Mouse (Mus musculus) kidney, postnatal 14 days (tissue): Measurements from ENCODE around the gene Os9.
A peak's percentile ranks its signal among the peaks of the same experiment; 100 is the strongest.
"Not testable (repeated sequence)": the region's sequence is repeated elsewhere in the genome, so short reads cannot be mapped to it uniquely, and the experiment has no call there.

ENCODE experiments used
- DNase-seq: peaks from one replicate; pipeline ENCODE4 v3.0.0; 2022; ENCODE audit warnings: mixed read lengths

Gene Os9

DNA sequence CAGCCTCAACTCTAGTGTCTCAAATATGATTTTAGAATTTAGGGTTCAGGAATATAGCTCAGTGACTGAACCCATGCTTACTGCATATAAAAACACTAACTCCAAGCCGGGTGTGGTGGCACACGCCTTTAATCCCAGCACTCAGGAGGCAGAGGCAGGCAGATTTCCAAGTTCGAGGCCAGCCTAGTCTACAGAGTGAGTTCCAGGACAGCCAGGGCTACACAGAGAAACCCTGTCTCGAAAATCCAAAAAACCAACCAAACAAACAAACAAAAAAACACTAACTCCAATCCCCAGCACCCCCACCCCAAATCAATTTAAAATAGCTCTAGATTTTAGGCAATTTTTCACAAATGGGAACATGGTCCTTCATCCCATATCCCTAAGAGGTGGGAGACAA, 58.8 kb downstream of the Os9 start:
- DNase-seq = not testable (repeated sequence)

DNA sequence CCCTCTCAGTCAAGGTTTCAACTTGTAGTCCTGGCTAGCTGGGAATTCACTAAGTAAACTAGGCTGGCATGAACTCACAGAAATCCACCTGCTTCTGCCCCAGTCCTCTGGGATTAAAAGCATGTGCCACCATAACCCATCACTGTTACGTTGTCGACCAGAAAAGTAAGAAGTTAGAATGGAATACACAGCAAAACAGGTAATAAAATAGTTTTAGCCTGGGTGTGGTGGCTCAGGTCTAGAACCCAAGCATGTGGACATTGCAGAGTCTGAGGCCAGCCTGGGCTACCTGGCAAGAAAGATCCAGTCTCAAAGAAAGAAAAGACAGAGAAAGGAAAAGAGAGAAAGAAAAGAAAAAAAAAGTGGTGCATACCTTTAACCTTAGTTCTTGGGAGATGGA, 59.4 kb downstream of the Os9 start:
- DNase-seq = no peak

DNA sequence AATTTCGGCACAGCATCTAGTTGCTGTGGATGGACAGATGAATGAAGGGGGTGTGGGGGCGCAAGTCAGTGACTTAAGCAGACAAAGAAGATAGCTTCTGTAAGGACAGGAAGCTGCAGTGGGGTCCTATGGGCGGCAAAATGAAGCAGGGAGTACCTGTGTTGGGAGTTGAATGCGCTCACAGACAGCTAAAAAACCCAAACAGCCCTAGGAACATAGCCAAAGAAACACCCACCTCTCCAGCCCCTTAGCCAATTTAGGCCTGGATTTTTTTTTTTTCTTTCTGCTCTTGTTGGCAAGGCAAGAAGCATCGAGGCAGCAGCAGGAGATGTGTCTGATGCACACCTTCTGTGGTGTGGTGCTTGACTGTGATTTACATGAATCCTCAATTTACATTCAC, 59.8 kb downstream of the Os9 start:
- DNase-seq = no peak

DNA sequence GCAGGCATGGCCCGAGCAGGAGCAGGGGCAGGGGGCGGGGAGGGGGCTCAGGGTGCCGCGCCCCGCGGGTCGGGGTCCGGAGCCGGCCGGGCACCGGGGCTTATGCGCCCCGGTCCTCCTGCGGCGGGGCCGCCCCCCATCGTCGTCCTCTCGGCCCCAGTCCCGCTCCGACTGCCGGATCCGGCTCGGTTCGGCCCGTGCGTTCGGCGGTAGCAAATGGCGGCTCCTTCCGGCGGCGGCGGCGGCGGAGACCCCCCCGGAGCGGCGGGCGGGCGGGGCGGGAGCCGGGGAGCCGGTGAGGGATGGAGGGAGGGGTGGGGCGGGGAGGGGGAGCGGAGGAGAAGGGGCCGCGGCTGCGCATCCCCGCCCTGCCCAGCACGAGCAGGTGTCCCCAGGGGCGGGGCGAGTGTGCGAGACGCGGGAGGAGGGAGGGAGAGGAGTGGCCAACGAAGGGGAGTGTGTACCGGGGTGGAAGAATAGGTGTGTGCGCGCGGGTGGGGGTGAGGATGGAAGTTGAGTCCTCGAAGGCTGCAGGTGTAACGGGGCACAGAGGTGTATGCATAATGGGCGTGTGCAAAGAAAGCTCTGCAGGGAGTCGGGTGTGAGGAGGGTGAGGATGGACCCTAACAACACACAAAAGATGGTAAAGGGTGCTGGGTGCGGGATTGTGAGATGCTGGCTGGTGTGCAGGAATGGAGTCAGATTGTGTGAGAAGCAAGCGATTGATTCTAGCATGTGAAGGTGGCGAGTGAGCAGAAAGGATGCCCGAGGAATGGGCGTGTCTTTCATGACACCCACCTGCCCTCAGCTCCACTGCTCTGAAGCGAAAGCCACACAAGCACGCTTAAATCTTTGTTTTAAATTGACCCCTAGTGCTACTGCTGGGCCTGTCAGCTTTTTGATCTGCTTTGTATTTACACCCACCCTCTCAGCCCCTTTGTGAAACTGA, 60.7 kb downstream of the Os9 start, which contains the start of gene March9:
Gene March9 (minus strand): TSS at position 217 of the 949 bp plus-strand sequence.
- DNase-seq = peak; percentile 89

DNA sequence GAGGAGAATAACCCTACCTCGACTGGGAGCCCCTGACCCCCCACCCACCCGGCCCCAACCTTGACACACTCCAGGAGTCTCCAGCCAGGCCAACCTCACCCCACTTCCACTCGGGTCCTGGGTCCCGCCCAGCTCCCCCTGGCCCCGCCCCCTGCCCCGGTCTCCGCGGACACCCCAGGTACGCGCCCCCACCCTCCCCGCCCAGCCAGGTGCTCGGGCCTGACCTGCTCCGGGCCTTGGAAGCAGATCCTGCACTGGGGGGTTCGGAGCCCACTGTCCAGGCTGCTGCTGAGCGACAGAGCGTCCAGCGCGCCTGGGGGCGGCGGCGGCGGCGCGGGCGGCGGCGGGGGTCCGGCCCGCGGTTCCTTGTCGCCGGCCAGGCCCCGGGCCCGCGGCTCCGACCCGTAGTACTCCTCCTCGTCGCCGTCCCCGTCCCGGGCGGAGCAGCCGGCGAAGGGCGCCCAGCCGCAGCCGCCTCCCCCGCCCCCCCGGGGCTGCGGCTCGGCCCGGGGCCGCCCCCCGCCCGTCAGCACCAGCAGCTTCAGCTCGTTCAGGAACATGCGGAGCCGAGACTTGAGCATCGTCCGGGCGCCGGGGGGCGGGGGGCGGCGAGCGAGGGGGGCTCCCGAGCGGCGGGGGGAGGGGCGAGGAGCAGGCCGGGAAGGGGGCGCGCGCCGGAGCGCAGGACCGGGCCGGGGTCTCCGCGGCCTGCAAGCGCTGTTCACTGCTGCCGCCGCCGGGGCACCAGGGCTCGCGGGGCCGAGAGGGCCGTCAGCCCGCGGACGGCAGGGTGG, 61.6 kb downstream of the Os9 start:
- peak; percentile 40 for DNase-seq

DNA sequence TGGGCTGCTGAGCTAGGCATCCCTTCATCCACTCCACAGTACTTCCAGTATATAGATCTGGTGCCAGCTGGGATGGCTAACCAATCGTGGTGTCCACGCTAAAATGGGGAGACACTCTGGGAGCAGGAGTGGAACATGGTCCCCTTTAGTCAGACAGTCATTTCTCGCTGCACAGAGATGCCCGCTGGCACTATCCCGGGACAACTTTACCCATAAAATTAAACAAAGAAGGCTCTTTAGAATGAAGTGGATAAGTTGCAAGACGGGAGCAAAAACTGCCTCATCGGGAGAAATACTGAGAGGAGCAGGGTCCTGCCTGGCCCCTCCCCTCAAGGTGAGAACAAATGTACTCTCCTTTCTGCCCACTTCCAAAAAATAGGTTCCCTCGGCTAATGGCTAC, 62.2 kb downstream of the Os9 start:
- DNase-seq = no peak

DNA sequence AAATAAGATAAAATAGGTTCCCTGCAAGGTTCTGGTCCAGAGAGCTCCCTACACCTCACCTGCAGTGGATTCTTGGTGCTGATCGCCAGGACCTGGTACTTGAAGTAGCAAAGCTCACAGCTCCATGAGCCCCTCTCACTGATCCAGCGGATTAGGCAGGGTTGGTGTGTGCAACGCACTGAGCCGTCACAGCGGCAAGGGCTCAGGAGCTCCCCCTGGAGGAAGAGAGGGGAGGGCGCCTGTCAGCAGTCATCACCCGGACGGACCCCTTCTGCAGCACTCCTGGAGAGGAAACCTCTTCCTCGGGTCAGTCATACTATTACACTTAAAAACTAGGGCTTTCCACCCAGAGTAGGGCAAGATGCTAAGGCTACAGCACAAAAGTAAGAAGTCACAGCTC, 62.8 kb downstream of the Os9 start:
- DNase-seq = peak; percentile 86

DNA sequence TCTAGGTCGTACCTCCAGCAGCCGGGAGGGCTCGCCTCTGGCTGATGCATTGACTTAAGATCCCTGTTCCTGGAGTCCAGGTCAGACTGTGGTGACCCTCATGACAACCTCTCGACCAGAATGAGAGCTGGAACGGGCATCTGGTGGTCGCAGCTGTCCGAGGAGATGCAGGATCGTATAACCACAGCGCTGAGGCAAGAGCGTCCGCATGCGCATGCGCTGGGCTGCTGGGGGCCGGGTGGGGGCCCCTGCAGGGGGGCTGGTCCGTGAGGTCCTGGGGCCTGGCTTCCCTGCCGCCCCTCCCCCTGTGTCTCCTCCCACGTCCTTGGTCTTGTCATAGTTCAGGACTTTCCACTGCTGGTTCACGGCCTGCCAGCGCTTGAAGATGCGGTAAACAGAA, 64.4 kb downstream of the Os9 start:
- no peak for DNase-seq

DNA sequence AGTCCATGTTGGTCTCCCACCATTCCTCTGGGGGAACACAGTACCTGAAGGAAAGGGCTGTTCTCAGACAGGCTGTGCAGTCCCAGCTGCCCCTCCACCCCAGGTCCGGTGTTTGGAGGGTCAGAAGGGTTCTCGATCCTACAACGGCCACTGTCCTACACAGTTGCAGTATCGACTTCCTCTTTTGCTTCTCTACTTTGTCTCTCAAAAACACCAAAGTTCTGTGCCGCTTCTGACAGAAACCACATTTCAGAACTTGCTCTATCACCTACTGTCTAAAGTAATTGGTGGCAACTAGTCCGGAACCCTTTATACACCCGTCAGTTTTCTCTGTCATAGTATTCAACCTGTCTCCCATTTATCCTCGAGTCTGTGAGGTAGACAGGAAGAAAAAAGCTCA, 65.5 kb downstream of the Os9 start:
- DNase-seq = no peak

DNA sequence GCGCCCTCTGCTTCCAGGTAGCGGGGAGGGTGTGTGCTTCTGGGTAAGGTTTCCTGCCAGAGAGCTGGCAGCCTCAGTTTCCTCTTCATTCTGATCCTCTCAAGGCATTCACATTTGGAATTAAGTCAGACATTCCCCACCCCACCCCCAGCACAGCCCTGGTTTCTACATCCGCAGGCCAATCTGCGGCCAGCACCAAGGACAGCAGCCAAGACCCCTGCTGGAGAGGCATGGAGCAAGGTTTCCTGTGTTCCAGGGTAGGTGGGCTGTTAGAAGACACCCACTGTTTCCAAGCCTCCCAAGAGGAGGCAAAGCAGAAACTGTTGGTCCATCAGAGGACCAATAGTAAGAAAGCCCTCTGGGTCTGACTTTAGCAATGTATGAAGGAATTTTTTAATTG, 66.3 kb downstream of the Os9 start:
- no peak for DNase-seq

DNA sequence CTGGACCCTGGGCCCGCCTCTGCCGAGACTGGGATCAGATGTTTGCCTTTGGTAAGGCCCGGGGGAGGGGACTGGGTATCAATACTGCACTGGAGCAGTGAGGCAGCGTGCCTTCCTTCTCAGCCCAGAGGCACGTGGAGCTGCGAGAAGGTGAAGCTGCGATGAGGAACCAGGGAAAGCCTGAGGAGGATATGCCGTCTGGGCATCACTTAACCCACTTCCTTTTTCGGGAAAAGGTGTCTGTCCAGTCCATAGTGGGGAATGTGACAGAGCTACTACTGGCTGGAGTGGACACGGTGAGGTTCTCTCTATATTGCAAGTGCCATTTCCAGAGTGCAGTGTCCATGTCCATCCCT, 70.8 kb downstream of the Os9 start:
- no peak for DNase-seq

DNA sequence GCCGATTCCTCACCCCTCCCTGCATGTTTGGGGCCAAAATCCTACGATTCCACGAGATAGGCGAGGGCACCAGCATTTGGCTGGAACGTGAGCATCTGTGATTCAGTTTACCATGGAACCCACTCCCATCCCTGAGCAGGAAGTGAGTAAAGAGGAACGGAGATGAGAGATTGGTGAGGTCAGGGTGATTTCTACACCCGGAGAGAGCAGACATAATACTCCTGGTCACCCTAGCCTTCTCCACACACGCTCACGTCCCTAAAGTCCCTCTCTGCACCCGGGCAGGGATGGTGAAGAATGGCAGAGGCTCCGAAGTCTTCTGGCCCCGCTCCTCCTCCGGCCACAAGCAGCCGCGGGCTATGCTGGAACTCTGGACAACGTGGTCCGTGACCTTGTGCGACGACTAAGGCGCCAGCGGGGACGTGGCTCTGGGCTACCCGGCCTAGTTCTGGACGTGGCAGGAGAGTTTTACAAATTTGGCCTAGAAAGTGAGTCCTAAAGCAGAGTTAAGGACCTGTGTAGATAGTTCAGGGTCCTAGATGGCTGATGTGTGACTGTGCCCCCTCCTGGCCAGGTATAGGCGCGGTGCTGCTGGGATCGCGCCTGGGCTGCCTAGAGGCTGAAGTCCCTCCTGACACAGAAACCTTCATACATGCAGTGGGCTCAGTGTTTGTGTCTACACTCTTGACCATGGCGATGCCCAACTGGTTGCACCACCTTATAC, 71.4 kb downstream of the Os9 start:
- peak; percentile 48 for DNase-seq

DNA sequence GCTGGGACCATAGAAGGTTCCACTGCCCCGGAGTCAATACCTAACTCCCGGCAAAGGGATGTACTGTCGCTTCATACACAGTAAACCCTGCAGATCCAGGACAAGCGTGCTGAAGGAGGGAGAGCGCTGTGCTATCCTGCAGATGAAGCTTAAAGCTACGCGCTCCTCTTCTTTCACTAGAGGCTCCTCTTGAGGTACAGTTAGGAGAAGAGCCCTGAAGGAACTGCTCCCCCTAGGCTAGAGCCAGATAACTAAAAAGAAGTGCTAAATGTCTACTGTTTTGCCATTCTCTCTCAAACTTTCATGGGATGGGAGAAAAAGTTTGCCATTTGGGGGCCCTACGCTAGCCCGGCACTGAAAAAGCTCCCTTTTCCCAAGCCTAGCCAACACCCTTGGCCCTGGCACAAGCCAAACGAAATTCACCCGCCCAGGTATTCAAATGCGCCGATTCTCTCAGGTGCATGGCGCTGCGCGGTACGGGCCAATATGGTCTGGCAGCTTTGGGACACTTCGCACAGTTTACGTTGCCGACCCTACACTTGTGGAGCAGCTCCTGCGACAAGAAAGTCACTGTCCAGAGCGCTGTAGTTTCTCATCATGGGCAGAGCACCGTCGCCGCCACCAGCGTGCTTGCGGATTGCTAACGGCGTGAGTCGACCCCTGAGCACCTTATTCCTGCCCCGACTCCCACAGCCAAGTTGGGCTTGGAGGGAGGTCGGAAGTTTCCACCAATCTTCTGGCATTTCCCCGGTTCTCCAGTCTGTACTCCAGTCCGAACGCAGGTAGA, 72.1 kb downstream of the Os9 start:
- no peak for DNase-seq

DNA sequence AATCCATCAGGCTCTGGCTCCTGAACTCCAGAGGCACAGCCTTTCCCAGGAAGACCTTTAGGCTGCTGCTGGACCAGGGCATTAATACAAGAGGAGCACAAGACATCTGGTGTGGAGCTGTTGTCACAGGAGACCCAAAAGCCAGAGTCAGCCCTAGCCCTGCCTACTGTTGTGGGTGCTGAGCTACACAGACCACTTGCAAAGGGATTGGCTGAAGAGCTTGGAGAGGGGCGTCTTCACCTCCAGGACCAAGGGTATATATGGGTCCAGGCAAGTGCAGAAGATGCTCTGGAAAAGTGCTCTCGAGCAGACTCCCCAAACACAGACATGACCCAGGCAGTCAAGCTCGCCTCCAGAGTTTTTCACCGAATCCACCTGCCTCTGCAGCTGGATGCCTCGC, 73.0 kb downstream of the Os9 start, which contains the start of gene Cyp27b1:
Gene Cyp27b1 (plus strand): TSS at position 297 of the 400 bp plus-strand sequence.
- DNase-seq = peak; percentile 51
